Mouse (Mus musculus) layer of hippocampus, adult 9-11 months (tissue): ENCODE data around the gene Prkn.

Experiments
- DNase-seq: peaks from one replicate; pipeline ENCODE4 v3.0.0; 2022

Prkn gene

DNA sequence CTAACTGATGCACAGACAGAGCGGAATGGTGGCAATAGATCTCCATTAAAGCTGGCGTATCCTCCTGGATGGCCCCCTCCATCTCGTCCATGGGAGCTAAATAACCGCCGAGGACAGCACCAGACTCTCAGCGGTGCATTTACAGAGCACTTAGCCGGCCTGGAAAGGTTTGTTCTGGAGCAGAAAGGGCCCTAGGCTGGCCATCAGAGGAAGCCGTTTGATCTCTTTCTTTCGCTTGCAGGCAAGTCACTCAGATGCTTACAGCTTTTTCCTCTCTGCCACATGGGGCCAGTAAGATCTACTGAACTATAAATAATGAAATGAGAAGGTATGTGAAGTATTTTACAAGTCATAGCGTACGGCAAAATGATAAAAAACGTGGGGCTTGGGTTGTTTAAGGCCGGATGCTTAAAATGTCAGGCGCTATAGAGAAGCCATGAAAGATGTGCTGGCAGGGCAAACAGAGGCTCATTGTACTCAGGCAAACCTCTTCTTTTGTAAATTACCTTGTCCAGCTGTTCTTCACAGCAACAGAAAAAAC lies 1189.8 kb downstream of the Prkn start:
- no peak for DNase-seq

- DNase-seq = no peak
These were observed 1190.5 kb downstream of the Prkn start for GRCm38 (mm10) chr17:12030556-12031160.

GRCm38 (mm10) chr17:12031203-12031942 lies 1191.2 kb downstream of the Prkn start:
- peak; percentile 67 for DNase-seq

- no peak for DNase-seq
These were observed 1192.0 kb downstream of the Prkn start for GRCm38 (mm10) chr17:12032014-12032791.

DNA sequence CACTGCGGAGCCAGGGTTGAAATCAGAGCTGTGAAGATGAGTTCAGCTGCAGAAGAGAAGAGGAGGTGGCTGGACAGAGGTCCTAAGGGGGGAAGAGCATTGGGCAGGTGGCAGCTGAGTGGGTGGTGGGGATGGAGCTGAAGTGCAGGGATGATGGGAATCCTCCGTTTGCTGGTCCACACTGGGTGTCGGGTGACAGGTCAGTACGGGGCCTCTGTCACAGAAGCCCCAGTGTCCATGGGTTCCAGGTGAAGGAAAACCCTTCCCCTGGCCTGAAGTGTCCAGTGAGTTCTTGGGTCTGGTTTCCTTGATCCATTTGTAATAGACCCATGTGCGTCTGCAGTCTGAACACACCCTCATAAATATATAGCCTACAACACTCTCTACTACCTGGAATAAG lies 1195.2 kb downstream of the Prkn start:
- peak; percentile 1 for DNase-seq

GRCm38 (mm10) chr17:12036205-12036604 lies 1196.0 kb downstream of the Prkn start:
- peak; percentile 51 for DNase-seq

GRCm38 (mm10) chr17:12037065-12037464 lies 1196.9 kb downstream of the Prkn start:
- DNase-seq = no peak

DNA sequence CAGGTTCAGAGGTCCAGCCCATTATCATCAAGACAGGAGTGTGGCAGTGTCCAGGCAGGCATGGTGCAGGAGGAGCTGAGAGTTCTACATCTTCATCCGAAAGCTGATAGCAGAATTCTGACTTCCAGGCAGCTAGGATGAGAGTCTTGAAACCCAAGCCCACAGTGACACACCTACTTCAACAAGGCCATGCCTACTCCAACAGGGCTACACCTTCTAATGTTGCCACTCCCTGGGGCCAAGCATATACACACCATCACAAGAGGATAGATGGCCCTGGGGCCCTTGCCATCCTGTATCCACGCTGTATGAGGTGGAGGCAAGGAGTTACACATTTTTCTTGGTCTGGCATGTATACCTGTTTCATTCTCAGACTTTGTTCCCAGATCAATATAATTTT lies 1197.4 kb downstream of the Prkn start:
- no peak for DNase-seq

DNA sequence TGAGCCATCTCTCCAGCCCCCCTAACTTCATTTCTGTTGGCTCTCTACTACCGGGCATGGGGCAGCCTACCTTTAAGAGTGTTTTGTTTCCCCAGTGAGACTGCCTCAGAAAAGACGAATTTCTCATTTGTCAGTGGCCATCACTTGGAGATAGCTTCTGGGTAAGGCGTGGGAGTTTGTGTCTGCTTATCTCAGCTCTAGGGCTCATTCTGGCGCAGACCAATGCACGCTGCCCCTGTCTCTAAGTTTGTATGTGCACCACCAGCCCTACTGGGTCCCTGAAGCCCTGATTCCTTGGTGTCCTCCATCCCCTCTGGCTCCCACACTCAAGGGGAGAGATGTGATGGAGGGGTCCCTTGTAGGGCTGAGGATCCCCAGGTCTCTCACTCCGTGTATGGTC lies 1198.3 kb downstream of the Prkn start:
- no peak for DNase-seq

GRCm38 (mm10) chr17:12039188-12039587 lies 1199.0 kb downstream of the Prkn start:
- DNase-seq = peak; percentile 75

DNA sequence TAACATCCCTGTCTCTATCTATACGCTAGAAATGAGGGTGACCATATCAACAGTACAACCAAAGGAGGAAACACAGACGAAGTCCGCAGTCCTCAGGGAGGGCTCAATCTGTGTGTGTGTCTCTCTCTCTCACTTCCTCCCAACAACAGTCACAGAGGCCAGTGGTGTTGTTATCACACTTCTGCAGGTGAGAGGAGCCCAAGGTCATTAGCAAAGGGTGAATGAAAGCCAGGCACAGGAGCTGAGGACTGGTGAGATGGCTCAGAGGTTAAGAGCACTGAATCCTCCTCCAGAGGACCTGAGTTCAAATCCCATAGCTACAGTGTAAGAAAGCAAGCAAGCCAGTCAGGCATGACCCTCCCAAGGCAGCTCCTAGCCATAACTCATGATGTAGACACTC lies 1199.7 kb downstream of the Prkn start:
- peak; percentile 2 for DNase-seq

DNA sequence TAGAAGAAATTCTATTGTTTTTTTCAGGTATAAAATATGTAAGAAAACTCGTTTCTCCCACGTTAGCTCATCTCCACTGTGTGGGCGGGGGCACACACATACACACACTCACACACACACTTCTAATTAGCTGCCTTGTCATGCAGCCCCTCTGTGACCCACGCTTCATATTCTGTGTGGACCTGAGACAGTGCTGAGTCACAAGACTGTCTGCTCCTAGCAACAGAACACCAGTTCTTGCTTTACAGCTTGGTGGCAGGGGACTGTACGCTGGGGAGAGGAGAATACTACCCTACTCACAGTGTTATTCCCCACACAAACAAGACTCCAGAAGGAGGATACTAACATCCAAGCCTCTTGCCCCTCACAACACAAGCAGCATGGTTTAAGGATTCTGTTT lies 1200.4 kb downstream of the Prkn start:
- DNase-seq = no peak

DNA sequence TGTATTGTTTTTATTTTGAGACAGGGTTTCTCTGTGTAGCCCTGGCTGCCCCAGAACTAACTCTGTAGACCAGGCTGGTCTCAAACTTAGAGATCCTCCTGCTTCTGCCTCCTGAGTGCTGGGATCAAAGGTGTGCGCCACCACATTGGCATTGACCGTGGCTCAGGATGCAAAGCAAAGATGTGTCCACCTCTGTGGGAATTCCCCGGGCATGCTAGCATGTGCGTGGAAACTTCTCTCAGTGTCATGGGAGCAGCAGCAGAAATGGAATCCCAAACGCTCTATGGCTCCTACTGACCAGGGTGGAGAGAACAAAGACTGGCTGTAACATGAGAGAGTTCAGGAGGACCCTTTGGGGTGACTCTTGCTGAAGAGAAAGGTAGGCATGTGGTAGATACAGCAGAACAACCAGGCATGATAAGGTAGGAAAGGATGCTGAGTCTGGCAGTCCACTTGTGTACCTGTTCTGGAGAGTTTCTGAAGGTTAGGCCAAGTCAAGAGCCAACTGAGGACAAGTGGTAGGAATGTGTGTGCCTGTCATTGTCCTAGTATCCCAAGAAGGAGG lies 1201.0 kb downstream of the Prkn start:
- DNase-seq = peak; percentile 0

DNA sequence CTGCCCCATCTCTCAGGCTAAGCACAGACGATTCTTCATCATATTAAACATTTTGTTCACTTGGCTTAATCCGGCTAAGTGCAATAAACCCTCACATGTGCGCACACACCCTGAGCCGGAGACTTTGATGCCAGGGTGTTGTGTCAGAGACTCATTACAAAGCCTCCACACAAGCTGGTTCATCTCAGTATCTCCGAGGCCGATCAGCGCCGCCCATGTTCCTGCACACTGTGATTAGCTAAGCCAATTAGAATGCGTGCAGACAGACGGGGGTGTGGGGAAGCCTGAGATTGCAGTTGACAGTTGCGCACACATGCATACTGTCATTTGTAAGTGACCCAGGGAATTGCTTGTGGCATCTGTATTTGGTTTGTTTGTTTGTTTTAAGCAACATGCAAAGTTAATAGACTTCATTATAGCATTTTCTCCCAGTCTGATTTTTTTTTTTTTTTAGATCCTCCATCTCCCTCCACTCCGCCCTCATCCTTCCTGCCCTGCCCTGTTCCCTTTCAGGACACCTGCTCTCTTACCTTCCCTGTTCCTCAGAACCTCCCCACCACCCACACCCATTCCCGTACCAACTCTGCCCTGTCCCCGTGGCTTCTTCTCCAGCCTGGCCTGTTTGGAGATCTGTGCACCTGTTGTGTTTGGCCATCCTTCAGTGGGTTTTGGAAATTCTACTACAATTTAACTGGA lies 1202.5 kb downstream of the Prkn start:
- DNase-seq = peak; percentile 95

- no peak for DNase-seq
These were observed 1204.0 kb downstream of the Prkn start for GRCm38 (mm10) chr17:12044222-12044621.

- DNase-seq = peak; percentile 79
These were observed 1205.7 kb downstream of the Prkn start for GRCm38 (mm10) chr17:12045861-12046273.

DNA sequence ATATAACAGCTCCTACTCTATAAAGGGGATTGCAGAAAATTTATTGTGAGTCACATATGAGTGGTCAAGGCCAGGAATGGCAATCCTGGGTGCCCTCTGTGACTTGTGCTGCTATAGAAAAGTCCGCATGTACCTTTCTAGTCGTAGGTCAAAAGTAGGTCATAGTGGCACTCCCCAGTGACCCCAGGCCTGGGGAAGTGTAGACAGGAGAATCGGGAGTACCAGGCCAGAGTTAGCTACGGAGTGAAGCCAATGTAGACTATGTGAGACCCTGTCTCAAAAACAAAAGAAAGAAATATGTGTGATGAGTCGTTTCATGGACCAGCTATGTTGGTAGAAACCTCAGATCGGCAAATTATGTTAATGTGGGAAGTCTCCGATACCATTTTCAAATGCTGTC lies 1206.8 kb downstream of the Prkn start:
- DNase-seq = no peak

- no peak for DNase-seq
These were observed 1207.3 kb downstream of the Prkn start for GRCm38 (mm10) chr17:12047523-12047922.

- no peak for DNase-seq
These were observed 1208.7 kb downstream of the Prkn start for GRCm38 (mm10) chr17:12048695-12049490.

GRCm38 (mm10) chr17:12050261-12050660 lies 1210.1 kb downstream of the Prkn start:
- no peak for DNase-seq

- DNase-seq = no peak
These were observed 1210.8 kb downstream of the Prkn start for GRCm38 (mm10) chr17:12051031-12051430.

DNA sequence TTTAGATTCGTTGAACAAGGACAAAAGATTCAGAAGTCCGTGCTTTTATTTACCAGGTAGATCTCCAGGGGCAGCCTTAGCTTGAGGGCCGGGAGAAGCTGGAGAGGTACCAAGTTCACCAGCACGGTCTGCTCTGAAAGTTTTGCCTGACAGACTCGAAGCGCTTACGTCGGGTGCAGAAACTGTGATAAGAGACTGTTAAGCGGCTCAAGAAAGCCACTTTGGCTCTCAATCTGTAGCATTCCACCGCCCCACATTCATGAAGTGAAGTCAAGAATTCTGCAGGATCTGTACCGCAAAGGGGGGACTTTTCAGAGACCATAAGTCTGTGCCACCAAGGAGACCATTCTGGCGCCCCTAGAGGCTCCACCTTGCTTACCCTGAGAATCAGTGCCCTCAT lies 1212.5 kb downstream of the Prkn start:
- DNase-seq = no peak
